Mouse (Mus musculus) spleen, postnatal 4 days (tissue): ENCODE data around the gene Rapgef6.
A peak's percentile ranks its signal among the peaks of the same experiment; 100 is the strongest.

ENCODE experiments used
- DNase-seq, 2 experiments: peaks; one replicate each; pipeline ENCODE4 v3.0.0; 2022; ENCODE audit warnings: low spot score in 2 of 2

The Rapgef6 gene

DNA sequence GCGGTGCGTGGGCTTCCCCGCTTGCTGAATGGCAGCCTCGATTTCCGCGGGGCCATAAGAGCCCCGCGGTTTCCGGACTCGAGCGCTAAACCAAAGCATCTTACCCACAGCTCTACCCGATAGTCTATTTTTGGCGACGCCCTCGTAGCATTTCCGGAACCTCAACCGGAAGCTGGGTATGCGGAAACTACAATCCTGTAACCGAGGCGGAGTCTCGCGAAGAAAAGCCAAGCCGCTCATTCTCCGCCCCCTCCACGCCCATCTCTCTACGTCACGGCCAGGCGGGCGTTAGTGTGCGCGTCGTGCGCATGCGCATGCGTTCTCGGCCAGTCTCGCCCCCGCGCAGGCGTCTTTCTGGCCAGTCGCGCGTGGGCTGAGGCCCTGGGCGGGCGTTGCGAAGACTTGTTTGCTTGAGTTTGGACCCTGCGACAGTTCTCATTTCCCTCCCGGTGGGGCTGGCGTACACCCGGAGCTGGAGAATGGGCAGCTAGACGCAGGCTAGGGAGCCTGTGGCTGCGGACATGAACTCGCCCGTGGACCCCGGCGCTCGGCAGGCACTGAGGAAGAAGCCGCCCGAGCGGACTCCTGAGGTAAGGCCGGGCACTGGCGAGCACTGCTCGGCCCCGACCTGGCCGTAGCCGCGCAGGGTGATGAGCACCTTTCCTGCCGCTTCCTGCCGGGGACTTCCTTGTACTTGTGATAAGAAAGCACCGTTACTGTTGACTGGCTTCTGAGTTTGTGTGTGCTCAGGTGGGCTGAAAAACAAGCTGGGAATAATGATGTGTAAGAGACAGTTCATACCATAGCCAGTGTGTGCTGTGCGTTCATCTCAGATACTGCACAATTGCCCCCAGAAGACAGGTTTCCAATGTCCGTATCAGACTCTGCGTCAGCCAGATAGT is at the start of gene Rapgef6:
Gene Rapgef6, plus strand, starts transcription at position 319 of the 902 bp plus-strand sequence.
- peak; percentile 99 for DNase-seq

DNA sequence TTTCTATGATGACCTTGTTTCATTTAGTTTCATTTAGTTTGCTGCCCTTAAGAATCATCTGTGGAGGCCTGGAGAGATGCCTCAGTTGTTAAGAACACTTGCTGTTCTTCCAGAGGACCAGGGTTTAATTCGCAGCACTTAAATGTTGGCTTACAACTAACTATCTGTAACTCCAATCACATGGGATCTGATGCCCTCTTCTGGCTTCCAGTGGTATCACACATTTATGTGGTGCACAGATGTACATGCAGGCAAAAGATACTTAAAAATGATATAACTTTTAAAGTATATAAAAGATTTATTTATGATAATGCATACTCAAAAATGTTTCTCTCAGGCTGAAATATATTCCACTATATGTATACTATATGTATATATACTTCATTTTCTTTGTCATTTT is 44.2 kb upstream of the Rapgef6 start:
- DNase-seq: no peak

DNA sequence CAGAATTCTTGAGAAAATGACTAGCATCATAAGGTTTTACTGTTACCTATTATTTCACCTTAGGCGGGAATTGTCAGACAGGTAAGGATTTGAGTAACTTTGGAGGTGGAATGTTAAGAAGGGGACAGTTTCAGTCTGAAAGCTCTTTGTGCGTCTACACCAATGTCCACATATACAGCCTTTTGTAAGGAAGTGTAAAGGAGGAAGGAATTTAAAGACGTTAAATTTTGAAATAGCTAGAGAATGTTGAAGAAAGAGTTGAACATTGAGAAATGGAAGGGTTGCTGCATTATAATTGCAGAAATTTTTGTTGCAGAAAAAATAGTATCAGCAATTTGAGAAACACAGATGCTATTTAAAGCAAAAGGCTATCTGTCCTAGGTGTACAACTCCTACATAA is 36.6 kb upstream of the Rapgef6 start:
- no peak for DNase-seq

DNA sequence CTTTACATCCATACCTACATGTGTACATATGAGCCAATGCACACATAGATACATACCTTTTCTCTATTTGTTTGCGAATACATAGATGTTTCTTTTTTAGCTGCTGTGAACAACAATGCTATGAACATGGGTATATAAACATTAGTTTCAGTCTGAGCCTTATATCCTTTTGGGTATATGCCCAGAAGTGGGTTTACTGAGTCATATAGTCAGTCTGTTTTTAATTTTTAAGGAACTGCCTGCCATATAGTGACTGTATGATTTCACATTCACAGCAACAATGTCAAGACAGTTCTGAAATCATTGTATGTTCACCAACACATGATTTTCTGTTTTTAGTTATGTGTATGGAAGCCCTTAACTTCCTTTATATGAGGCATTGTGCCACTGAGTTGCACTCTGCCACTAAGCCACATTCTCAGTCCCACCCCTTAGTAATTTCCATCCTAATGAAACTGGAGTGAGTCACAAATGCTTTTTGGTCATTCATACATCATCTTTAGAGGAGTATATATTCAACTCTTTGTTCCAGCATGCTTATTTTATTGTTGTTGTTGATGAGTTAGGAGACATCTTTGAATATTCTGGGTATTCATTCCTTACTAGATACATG is 30.6 kb upstream of the Rapgef6 start:
- no peak for DNase-seq

DNA sequence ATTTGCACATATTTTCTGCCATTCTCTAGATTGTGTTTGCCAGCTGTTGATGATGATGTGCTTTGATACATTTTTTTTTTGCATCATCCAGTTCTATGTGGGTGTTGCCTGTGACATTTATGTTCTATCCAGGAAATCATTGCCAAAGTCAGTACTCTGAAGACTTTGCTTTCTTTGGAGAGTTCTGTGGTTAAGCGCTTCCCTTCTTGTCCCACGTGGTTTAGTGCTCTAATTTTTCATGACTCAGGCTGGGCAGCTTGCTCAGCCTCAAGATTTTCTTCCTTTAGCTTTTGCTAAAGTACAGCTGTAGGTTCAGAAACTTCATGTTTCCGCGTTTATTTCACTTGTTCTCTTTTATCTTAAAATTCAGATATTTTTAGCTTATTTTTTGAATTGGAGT is 30.1 kb upstream of the Rapgef6 start:
- no peak for DNase-seq

DNA sequence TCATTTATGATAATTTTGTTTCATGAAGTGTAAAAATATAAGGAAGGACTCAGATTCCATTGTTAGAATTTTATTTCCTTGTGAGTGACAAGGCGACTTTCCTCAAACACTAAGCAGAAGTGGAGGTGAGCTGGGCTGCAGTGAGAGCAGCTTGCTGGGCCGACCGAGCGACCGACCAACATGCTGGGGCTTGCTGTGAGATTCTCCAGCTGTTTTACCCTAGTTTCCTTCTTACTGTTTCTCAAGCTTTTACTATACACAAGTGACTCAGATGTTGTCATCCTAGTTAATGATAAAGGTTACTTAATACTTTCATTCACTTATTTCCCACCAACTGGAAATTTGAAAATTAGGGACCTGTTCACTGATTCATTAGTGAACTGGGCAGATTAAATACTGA is 22.8 kb upstream of the Rapgef6 start:
- no peak for DNase-seq

DNA sequence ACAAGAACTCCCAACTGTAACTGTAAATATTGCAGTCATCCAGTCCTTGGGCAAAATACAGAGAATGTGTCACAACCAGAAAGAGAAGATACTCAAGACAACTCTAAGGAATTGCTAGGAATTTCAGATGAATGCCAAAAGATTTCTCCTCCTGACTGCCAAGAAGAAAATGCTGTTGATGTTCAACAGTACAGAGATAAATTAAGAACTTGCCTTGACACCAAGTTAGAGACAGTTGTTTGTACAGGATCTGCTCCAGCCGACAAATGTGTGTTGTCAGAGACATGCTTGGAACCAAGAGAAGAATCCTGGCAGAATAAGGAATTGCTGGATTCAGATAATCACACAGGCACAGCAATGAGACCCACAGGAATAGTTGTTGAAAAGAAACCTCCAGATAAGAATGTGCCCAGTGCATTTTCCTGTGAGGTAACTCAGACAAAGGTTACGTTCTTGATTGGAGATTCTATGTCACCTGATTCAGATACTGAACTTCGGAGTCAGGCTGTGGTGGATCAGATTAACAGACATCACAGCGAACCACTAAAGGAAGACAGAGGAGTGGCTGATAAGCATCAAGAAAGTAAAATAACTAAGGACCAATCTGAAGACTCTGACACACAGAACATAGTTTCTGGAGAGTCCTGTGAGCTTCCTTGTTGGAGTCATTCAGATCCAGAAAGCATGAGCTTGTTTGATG is 20.0 kb upstream of the Rapgef6 start:
- no peak for DNase-seq

DNA sequence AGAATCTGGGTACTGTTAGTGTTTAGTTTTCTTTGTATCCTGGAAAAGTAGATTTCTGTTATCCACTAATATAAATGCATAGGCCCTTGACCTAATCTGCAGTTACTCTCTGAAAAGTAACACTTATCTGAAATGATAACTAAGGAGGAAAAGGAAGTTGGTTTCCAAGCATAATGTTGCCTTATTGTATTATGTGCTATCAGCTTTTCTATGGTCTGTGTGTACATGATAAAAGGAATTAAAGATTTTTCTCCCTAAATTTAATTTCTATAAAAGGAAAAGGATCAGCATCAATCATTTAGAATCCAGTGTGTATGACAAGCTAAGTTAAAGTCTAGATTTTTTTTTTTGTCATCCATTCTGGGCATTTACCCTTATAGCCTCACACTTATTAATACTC is 9.1 kb upstream of the Rapgef6 start:
- DNase-seq: no peak

DNA sequence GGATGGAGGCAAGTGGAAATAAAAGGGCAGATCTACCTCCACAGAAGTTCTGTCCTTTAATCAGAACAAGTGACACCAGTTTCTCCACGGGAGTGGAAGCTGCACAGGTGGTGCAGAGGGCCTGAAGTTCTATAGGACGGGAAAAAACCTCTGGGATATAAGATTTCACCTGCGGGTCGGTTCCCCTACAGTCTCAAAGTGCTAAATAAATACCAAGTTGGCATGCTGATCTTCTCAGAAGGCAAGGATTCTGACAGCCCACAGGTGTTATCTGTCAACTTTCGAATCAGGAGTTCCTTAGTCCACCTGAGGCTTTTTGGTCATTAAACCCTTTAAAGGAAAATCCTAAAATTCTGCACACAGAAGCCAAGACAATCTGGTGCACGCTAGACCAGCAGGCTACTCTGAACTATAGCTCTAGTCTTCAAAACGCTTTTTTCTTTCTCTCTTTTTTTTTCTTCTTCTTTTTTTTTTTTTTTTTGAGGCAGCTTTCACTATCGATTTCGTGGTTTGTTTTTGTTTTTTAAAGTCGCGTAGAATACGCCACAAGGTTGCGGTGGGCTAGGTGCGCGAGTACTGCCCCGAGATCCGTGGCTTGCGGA is 619 bp upstream of the Rapgef6 start:
- no peak for DNase-seq

DNA sequence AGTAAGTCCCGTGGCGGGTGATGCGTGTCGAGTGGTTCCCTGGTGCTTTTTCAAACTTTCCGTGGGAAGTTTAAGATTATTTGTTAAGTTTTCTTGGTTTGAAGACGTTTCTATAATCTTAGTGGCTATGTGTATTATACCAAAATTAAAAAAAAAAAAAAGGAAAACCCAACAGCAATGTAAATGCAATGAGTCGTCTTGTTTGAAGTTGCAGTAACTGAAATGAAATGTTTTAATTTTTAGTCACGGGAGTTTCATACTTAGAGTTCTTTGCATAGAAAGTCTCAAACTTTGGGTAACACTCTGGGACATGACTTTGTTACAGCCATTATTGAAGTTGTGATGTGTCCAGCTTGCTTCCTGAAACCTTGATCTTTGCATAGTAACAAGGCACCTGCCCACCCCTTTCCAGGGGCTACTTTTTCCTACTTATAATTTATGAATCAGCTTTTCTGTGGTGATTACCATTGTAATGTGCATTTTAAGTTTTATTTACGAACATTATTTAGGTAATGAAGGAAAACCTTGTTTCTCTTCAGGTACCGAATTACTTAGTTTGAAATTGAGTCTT is 869 bp downstream of the Rapgef6 start:
- DNase-seq: no peak

DNA sequence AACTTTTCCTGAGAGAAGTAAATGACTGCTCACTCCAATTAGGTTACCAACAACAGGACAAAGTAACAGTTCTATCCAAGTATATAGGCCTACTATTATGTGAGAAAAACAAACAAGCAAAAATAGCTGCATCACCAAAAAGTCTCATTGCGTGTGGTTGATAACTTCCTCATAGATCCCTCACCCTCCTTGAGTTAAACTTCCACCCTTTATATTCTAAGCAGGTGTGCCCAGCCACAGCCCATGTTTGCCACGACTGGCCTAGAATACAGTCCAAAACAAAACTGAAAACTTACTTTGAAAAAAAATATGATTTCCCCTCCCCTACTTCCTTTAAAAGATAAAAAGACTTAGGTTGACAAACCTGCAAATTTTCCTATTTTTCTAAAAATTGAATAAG is 5.4 kb downstream of the Rapgef6 start:
- no peak for DNase-seq

DNA sequence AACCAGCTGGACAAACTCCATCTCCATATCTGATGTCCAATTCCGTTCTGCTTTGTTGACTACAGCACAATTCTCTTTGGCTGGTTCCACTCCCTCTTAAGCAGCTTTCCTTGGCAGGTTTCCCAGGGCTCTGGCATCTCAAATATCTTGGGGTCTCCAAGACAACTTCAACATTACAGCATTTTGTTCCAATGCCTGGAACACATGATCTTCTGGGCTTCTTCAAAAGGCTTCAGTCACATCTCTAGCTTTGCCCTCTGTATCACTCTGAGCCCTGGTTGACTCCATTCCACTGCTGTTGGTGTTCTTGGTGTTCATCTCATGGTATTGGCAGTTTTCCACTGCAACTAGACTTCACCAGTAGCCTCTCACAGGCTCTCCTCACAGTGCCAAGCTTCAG is 7.7 kb downstream of the Rapgef6 start:
- no peak for DNase-seq

DNA sequence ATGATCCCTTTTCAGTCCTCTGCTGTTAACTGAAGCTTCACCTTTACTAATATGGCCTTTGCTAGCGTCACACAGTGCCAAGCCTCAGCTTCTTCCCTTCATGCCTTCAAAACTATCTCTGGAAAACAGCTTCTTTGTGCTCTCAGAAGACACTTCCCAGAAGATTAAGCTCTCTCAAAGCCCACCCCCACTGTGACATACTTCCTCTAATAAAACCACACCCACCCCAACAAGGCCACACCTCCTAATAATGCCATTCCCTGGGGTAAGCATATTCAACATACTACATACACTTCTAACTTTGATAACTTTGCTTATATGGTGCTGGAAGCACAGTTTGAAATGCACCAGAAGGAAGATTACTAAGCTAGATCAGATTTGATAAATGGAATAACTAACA is 8.3 kb downstream of the Rapgef6 start:
- DNase-seq: no peak

DNA sequence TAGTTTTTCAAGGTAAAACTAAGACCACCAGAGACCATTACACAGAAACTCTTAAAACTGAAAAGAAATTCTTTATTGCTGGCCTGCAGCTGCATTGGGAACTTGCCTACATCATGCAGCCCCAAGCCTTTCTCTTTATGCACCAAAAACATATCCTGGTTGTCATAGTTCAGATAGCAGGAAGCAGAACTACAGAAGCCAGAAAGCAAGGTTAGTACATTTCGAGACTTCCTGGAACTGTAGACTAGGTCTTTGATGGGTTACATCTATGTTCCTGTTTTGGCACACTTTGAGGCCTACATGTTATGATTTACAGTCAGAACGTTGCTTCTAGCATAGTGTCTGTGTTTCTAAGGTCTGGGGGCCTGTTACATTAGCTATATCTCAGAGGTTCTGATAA is 11.2 kb downstream of the Rapgef6 start:
- no peak for DNase-seq

DNA sequence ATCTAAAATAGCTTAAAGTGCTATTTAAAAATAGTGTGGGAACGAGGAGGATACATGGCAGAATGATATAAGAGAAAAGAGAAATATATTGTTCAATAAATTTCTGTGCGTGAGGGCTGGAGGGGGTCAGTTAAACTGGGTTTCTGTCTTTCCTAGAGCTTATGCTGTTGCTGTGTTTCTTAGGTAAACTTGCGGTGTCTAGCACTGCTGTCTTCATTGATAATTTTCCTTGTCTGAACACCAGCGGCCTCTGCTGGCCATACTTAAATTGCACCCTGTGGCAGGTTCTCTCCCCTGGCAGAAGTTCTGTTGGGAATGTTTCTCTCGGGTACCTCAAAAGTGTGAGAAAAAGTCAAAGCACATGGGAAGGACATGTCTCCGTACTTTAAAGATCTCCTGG is 12.2 kb downstream of the Rapgef6 start:
- peak; percentile 80 to 94 for DNase-seq

DNA sequence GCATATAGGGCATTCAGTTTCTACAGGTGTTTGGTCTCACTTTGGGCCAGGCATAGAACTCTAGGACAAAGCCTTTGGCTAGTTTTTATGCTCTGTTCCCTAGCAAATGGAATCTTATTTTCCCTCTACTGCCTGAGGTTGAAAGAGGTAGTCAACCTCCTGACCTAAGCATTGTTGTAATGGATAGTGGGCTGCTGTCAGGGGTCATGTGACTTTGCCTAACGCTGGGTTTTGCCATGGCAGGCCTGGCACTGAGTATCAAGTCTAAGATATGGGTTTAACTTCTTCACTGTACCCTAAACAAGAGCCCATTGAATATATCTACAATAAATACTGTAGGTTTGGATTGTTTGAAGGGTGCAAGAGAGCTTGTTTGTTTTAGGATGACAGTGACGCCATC is 16.4 kb downstream of the Rapgef6 start:
- DNase-seq: no peak

DNA sequence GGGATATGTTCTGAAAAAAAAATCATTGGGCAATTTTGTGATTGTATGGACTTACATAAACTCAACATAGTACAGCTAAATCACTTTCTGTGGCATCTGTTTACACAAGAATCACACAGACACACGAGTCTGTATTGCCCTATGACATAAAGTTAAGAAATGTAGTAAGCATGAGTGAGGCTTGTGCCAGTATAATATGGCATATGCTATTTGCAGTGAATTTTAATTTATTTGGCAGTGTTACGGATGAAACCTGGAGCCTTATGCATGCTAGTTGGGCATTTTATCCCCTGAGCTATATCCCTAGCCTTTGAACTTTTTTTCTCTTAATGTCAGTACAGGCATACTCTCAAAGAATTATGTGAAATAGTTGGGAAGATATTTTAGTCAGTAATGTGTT is 16.8 kb downstream of the Rapgef6 start:
- DNase-seq: no peak

DNA sequence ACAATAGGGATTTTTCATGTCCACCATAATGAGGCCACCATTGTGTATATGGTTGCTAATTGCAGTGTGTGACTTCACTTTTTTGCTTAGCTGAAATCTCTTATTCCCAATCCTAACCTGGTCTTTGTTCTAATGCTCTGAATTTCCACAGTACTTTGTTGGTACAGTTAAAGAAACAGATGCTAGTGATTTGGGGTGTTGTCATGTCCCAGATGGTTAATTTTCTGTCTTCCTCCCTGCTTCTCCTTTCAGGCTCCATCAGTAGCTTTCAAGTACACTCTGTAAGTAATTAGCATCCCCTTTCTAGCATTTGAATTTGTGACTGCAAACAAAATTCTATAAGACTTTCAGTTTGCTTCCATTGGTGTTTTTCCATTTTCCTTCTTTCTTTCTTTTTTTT is 17.7 kb downstream of the Rapgef6 start:
- DNase-seq: no peak

DNA sequence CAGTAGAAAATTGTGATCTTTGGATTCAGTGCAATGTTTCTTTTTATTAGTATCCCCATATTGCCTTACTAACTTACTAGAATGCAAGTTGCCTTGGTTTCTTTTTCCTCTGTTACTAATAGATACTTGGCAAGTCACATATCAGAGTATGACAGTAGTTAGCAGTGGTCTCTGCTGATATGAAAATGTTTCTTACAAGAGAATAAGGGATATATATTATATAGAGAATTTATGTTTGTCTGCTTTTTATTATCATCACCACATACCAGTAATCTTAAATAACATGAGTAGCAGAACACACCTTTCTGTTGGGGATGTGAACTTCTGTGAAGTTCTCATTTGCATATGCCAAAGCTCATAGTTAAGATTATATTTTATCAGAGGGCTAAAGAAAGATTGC is 19.8 kb downstream of the Rapgef6 start:
- DNase-seq: no peak

DNA sequence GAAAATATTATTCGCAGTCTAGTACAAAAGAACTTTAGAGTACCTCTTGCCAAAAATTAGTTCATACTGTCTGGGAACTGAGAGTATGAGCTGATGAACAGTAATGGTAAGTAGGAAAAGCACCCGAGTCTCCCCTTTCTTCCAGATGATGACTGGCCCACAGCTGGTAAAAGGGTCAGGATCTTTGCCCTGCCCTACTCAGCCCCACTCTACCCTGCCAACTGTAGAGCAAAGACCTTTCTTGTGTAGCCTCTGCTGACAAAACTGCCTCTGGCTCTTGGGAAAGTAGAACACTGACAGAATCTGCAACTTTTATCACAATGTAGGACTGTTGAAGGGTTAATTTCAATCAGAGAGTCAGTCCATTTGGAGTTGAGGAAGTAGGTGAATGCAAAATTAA is 32.3 kb downstream of the Rapgef6 start:
- DNase-seq: no peak

DNA sequence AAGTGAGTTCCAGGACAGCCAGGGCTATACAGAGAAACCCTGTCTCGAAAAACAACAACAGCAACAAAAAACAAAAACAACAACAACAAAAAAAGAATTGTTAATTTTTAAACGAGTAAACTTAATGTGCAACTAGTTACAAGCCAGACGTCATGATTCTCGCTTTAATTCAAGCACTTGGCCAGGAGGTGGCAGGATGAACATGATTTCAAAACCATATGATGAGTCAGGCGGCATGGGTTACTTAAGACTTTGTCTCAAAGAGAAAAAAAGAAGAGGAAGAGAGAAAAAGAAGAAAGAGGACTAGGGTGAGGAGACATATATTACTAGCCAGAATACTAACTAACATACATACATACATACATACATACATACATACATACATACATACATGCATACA is 40.1 kb downstream of the Rapgef6 start:
- DNase-seq: peak in 1 of 2 experiments; percentile 28

DNA sequence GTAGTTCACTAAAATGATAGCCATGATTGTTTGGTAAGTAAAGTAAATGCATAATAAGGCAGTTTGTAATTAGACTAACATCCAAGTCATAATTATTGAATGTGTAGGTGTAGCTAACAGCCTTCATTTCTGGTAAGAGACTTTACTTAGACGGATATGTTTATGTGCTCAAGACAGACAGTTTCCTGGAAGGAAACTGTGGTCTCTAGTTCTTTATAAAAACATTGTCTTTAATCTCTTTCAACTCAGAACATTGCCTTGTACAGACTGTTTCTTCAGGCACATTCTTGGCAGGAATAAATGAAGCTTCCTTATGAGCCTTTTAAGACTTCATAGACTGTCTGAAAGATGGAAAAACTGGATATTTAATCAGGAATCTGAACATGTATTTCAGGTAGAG is 45.3 kb downstream of the Rapgef6 start:
- no peak for DNase-seq
